Mouse (Mus musculus) heart, adult 2 months (tissue): ENCODE data around the gene Kbtbd12.

ENCODE experiments used
- EP300 ChIP-seq: fragments of 200-500 bp; IDR thresholded peaks from 2 replicates; pipeline ENCODE4 v1.6.1; 2011; ENCODE audit warnings: low read depth, low read length, control low read depth; ENCODE audit not compliant: insufficient read depth
- POLR2A ChIP-seq: fragments of 200-500 bp; IDR thresholded peaks from 2 replicates; pipeline ENCODE4 v1.6.1; 2011; ENCODE audit warnings: mild to moderate bottlenecking, low read depth, low read length, control low read depth; ENCODE audit not compliant: insufficient read depth

DNA sequence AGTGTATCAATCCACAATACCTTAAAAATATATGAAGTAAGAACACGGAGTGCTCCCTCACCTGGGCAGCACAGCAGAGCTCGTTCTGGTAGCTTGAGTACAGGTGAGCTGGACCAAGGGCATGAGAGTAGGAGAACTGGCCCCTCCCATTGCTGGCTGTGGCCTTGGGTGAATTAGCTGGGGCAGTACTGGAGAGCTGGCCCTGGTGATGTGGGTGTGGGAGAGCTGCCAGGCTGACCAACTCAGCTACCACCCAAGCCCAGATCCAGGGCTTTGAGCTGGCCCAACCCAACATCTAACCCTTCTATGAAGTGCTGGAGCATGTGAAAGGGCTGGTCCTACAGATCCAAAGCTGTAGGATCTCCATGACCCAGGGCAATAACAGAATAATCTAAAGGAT, 23.9 kb upstream of the Kbtbd12 start:
- TF ChIP-seq POLR2A (no peak), EP300 (no peak)
